Mouse (Mus musculus) embryonic fibroblast, embryonic 13.5 days (primary cell): ENCODE measurements around the gene Mpdu1.

Experiments
- CTCF ChIP-seq: IDR thresholded peaks from 2 replicates; pipeline ENCODE4 v1.5.1; 2011; ENCODE audit warnings: mild to moderate bottlenecking, control low read depth, low read length, moderate library complexity, borderline replicate concordance; ENCODE audit not compliant: insufficient read depth
- POLR2A ChIP-seq: IDR thresholded peaks from 2 replicates; pipeline ENCODE4 v1.6.1; 2011; ENCODE audit warnings: low read depth, mild to moderate bottlenecking, control low read depth, low read length, moderate library complexity

GRCm38 (mm10) chr11:69671726-69672124, 9.3 kb upstream of the Mpdu1 start:
- TF ChIP-seq CTCF (no peak), POLR2A (no peak)
